Mouse (Mus musculus): ENCODE results near the gene Ndufaf2. TPM values are rescaled to one million over a fixed set of nuclear protein-coding genes. Genes with fewer than 3 reads are reported as not detected.

The Ndufaf2 gene
- polyA plus RNA-seq, 1 experiment from 2014 or later = 101 TPM

DNA sequence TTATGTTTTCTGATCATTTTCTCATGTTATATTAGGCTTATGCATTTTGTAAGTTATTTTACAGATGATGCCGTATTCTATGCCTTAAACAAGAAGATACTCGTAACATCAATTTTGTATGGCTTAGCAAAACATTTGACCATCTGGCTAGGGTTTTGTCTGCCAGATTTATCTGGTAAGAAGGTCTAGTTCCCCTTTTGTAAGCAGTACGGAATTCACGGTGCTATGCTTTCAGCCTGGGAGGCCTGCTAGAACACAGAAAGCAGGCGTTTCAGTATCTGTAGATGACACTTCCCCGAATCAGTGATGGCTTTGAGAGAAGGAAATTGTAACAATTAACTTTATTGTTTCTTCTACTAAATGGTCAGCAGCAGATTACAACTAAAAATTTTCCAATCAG is 80.9 kb downstream of the Ndufaf2 start:
- no peak for ATAC-seq (ENCODE audit: insufficient number of reproducible peaks, insufficient read depth, low FRiP score, low TSS enrichment, low read depth)
- no peaks in the 10 kb centered on the region for H3K36me3 ChIP-seq

DNA sequence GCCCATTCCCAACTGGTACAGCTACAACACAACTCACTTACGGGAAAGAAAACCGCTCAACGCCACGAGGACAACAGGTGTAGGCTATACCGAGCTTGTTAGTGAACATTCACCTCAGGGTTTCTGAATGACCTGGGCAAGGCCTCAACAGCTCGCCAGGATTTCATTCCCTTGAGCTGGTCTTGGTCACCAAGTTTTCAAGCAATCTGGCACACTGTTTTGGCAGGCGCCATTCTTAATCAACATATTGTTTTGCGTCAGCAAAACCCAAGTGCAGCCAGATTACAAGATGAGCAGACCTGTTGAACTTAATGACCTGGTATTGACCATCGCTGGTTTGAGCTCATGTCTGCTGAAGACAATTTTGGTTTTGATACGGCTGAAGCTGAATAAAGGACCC is 88.3 kb downstream of the Ndufaf2 start:
- H3K4me3 ChIP-seq = no peak overlapping the region
- no peaks in the 10 kb centered on the region for H3K4me1 ChIP-seq
- no peaks in the 10 kb centered on the region for H3K36me3 ChIP-seq
- no peak overlapping the region for H3K9ac ChIP-seq
- H3K9me3 ChIP-seq = no peaks in the 10 kb centered on the region
- no peaks in the 10 kb centered on the region for H3K27me3 ChIP-seq
- ATAC-seq (ENCODE audit: insufficient number of reproducible peaks, insufficient read depth, low FRiP score, low TSS enrichment, low read depth) = no peak
- H3K27ac ChIP-seq = no peak overlapping the region
- 94% methylated on average over 10 of the region's 10 CpGs for WGBS
- no peak overlapping the region for H3K4me2 ChIP-seq

More for the DNA sequence above, 80.9 kb downstream of the Ndufaf2 start:
- H3K9ac ChIP-seq = no peak overlapping the region
- H3K4me2 ChIP-seq = no peak overlapping the region
- no peak overlapping the region for H3K27ac ChIP-seq
- WGBS = 76% methylated on average over 6 of the region's 6 CpGs
- H3K4me1 ChIP-seq = no peaks in the 10 kb centered on the region
- H3K4me3 ChIP-seq = no peak overlapping the region
- H3K27me3 ChIP-seq = no peaks in the 10 kb centered on the region
- no peaks in the 10 kb centered on the region for H3K9me3 ChIP-seq

DNA sequence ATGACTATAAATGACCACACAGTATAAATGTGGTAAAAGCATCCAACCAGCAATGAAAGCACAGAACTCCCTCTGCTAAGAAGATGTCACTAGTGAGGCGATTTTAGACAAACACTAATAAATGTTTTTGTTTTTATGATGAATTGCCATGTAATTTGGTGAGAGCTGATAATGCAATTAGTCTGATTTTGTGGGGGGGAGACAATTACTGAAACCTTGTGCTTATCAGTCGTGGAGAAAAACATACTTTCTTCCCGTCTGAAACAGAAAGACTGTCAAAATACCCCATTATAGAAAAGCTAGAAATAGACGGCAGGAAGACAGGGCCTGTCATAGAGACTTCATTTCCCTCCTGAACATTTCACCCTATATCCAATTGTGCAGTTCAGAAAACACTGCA is 89.3 kb downstream of the Ndufaf2 start:
- 63% methylated on average over 4 of the region's 4 CpGs for WGBS
- Histone ChIP-seq H3K4me2 (no peak overlapping the region), H3K36me3 (no peaks in the 10 kb centered on the region), H3K9me3 (no peaks in the 10 kb centered on the region), H3K27ac (no peak overlapping the region), H3K27me3 (no peaks in the 10 kb centered on the region), H3K4me1 (no peaks in the 10 kb centered on the region), H3K4me3 (no peak overlapping the region), H3K9ac (no peak overlapping the region)
- no peak for ATAC-seq (ENCODE audit: insufficient number of reproducible peaks, insufficient read depth, low FRiP score, low TSS enrichment, low read depth)

DNA sequence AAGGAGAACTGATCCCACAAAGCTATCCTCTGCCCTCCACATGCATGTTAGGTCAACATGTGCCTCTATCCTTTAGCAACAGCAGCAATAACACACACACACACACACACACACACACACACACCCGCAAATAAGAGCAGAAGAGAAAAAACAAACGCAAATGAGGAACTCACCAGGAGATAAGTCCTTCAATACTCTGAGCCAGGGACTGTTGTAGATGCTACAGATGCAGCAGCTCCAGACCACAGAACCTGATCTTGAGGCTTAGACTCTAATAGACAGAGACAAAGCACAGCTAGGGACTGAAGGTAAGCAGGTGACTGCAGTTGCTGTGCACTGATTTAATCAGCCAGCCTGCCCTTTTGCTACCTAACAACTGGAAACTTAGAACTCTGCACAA is 92.4 kb downstream of the Ndufaf2 start:
- WGBS = 69% methylated on average over 2 of the region's 2 CpGs
- Histone ChIP-seq H3K9ac (no peak overlapping the region), H3K4me3 (no peak overlapping the region), H3K4me2 (no peak overlapping the region), H3K27me3 (no peaks in the 10 kb centered on the region), H3K27ac (no peak overlapping the region), H3K9me3 (no peaks in the 10 kb centered on the region), H3K4me1 (no peaks in the 10 kb centered on the region), H3K36me3 (no peaks in the 10 kb centered on the region)
- ATAC-seq (ENCODE audit: insufficient number of reproducible peaks, insufficient read depth, low FRiP score, low TSS enrichment, low read depth) = no peak

DNA sequence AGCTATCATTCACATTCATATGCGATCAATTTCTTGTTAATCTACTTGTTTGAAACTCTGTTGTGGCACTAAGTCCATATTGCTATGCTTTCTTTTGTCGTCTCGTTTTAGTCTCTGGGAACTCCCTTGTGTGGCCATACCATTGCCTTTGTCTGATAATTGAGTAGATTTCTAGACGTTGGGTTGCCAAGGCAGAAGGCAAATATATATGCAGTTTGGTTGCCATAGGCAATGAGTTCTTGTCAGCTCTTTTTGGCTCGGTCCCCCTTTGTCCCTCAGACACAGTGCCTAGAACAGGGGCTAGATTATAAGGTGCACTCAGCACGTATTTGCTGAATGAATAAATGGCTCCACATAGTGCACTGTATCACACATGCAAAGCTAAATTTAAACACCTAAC is 94.1 kb downstream of the Ndufaf2 start:
- Histone ChIP-seq H3K9ac (no peak overlapping the region), H3K36me3 (no peaks in the 10 kb centered on the region), H3K27ac (no peak overlapping the region), H3K4me1 (peaks cover 6% of the 10 kb centered on the region), H3K27me3 (no peaks in the 10 kb centered on the region), H3K9me3 (no peaks in the 10 kb centered on the region), H3K4me3 (no peak overlapping the region), H3K4me2 (no peak overlapping the region)
- ATAC-seq (ENCODE audit: insufficient number of reproducible peaks, insufficient read depth, low FRiP score, low TSS enrichment, low read depth) = no peak
- WGBS = 82% methylated on average over 6 of the region's 6 CpGs

DNA sequence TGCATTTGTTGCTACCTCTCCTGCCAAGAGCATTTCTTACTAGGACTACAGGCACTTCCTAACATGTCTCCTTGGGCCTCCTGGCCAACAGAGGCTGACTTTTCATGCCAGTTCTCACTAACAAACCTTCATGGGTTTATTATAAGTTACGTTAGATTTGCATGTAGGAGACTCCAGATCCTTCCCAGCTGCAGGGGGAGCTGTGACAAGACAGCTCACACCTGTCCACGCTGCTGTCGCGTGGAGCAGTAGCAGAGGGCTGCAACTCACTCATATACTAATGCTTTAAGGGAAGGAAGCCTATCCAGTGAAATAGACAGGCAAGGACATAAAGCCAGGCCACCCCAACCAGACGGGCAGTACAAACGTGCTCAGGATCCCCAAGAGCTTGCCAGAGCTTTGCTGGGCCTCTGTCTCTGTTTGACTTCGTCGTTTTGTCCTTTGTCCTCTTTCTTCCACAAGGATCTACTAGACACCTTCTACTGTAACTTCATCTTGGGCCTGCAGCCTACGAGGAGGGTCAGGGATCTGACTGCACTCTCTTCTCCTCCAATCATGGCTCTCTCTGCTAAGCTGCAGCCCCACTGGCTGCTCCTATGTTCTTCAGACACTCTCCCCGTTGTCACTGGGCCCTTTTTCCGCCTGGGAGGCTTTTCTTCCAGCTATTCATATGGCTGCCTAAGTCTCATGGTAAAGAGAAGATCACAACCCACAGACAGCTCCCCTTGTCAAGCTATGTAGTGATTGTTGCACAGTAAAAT is 94.9 kb downstream of the Ndufaf2 start:
- ATAC-seq (ENCODE audit: insufficient number of reproducible peaks, insufficient read depth, low FRiP score, low TSS enrichment, low read depth) = no peak
- no peaks in the 10 kb centered on the region for H3K9me3 ChIP-seq
- peaks cover 6% of the 10 kb centered on the region for H3K4me1 ChIP-seq
- H3K4me2 ChIP-seq = no peak overlapping the region
- no peak overlapping the region for H3K9ac ChIP-seq
- no peak overlapping the region for H3K27ac ChIP-seq
- WGBS = 83% methylated on average over 11 of the region's 11 CpGs
- H3K36me3 ChIP-seq = no peaks in the 10 kb centered on the region
- no peaks in the 10 kb centered on the region for H3K27me3 ChIP-seq
- no peak overlapping the region for H3K4me3 ChIP-seq

DNA sequence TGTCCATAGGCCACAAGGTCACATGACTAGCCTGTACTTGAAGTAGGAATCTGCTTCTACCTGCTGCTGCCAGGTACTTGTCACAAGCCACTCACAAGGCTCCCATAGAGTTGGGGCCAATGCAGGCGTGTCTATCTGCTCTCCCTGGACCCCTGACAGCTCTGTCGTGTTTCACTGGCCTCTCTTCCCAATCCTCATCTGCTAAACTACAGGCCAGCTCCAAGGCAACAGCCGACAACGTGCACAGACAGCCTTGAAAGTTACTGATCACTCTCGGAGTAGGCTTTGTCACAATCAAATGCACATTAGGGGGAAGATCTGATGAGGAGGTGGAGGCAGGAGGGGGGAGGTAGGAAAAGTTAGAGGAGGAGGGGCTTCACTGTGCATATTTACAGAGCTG is 95.5 kb downstream of the Ndufaf2 start:
- peaks cover 6% of the 10 kb centered on the region for H3K4me1 ChIP-seq
- no peaks in the 10 kb centered on the region for H3K9me3 ChIP-seq
- no peak for ATAC-seq (ENCODE audit: insufficient number of reproducible peaks, insufficient read depth, low FRiP score, low TSS enrichment, low read depth)
- no peak overlapping the region for H3K4me3 ChIP-seq
- H3K9ac ChIP-seq = no peak overlapping the region
- 80% methylated on average over 5 of the region's 5 CpGs for WGBS
- no peaks in the 10 kb centered on the region for H3K27me3 ChIP-seq
- no peak overlapping the region for H3K27ac ChIP-seq
- no peak overlapping the region for H3K4me2 ChIP-seq
- H3K36me3 ChIP-seq = no peaks in the 10 kb centered on the region

DNA sequence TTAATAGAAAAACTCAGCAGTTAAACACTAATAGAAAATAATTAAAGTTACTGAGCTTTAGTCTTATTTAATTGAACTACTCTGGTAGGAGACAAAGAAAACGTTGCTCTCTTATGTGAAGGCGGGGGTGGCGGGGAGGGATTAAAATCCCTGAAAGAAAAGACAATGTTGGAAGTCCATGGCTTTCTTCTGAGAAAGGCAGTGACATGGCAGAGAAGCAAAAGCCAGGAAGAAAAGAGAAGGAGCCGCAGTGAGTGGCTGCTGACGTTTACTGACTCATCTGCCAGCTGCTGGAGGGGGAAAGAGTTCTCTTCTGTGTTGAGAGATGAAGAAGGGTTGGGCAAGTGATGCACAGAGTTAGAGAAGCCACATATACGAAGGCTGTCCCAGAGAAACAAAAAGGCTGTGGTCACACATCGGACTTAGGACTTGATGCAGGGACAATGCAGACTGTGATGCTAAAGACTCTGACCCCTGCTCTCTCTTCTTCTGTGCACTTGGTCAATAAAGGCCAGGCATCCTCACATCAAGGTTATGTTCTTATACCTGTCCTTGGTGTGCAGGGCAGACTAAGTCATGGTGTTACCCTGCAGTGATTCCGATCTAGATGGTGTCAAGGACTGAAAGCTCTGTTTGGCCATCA is 97.4 kb downstream of the Ndufaf2 start:
- no peak for ATAC-seq (ENCODE audit: insufficient number of reproducible peaks, insufficient read depth, low FRiP score, low TSS enrichment, low read depth)
- no peaks in the 10 kb centered on the region for H3K27me3 ChIP-seq

DNA sequence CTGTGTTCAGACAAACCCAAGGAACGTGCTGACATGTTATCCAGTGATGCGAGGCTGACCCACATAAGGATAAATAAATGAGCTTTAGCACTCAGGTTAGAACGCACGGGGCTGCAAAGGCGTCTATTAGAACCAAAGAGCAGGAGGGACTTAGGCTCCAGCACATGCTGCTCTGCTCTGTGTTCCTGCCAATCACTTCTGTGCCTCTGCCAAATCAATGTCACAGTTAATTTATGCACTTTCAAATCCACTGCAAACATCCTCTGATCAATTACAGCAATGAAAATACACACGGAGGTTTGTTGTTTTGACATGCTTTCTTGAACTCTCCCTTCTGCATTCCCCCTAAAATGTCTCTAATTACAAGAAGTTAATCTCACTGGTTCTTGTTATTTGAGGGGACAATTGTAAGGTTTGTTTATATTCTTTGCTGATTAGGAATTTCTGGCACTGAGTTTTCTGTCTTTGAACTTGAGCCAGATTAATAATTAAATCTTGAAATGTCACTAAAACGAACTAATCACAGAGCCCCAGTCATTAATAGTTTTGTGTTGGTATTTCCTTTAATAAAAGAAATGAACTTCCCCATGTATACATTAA is 98.0 kb downstream of the Ndufaf2 start:
- Histone ChIP-seq H3K9ac (no peak overlapping the region), H3K4me1 (peaks cover 6% of the 10 kb centered on the region), H3K4me3 (no peak overlapping the region), H3K9me3 (no peaks in the 10 kb centered on the region), H3K36me3 (no peaks in the 10 kb centered on the region), H3K4me2 (no peak overlapping the region), H3K27me3 (no peaks in the 10 kb centered on the region), H3K27ac (no peak overlapping the region)
- 23% methylated on average over 7 of the region's 7 CpGs for WGBS
- ATAC-seq (ENCODE audit: insufficient number of reproducible peaks, insufficient read depth, low FRiP score, low TSS enrichment, low read depth) = no peak

More for the DNA sequence above, 97.4 kb downstream of the Ndufaf2 start:
- Histone ChIP-seq H3K36me3 (no peaks in the 10 kb centered on the region), H3K4me2 (no peak overlapping the region), H3K4me1 (peaks cover 6% of the 10 kb centered on the region), H3K27ac (no peak overlapping the region), H3K9me3 (no peaks in the 10 kb centered on the region), H3K4me3 (no peak overlapping the region), H3K9ac (no peak overlapping the region)
- WGBS = 57% methylated on average over 8 of the region's 8 CpGs

DNA sequence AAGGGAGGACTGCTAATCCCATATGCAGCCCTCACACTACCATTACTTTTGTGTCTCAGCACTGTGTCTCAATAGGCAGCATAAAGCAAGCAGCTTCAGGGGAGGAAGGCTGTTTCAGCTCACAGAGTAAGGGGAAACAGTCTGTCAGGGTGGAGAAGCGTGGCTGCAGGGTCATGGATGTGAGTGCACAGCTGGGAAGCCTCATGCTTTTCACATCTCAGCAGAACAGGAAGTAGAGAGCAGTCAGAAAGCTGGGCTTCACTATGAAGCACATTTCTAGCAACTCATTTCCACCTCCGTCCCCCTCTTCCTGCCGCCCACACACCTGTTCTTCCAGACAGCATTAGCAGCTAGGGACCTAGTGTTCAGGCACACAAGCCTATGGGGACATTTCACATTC is 101.5 kb downstream of the Ndufaf2 start:
- peaks cover 6% of the 10 kb centered on the region for H3K4me1 ChIP-seq
- no peak overlapping the region for H3K9ac ChIP-seq
- no peak overlapping the region for H3K4me2 ChIP-seq
- no peak overlapping the region for H3K4me3 ChIP-seq
- no peak for ATAC-seq (ENCODE audit: insufficient number of reproducible peaks, insufficient read depth, low FRiP score, low TSS enrichment, low read depth)
- WGBS = 86% methylated on average over 3 of the region's 3 CpGs
- H3K27me3 ChIP-seq = no peaks in the 10 kb centered on the region
- no peaks in the 10 kb centered on the region for H3K9me3 ChIP-seq
- no peak overlapping the region for H3K27ac ChIP-seq
- 0 out of 2 replicates have a peak, but pooled peaks cover 8% of the 10 kb centered on the region for H3K36me3 ChIP-seq

DNA sequence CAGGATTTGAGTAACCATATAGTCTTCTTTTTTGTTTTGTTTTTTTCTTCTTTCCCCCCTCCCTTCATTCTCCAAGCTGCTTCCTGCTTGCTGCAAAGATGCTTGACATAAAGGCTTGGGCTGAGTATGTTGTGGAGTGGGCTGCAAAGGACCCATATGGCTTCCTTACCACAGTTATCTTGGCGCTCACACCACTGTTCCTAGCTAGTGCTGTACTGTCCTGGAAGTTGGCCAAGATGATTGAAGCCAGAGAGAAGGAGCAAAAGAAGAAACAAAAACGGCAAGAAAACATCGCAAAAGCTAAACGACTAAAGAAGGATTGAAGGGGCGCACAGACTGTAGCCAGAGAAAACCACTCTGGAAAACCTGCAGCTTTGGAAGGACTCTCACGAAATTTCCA is 111.1 kb downstream of the Ndufaf2 start:
- H3K9me3 ChIP-seq = no peaks in the 10 kb centered on the region
- no peak overlapping the region for H3K4me2 ChIP-seq
- 89% methylated on average over 6 of the region's 6 CpGs for WGBS
- ATAC-seq (ENCODE audit: insufficient number of reproducible peaks, insufficient read depth, low FRiP score, low TSS enrichment, low read depth) = no peak
- H3K27ac ChIP-seq = no peak overlapping the region
- H3K27me3 ChIP-seq = no peaks in the 10 kb centered on the region
- H3K36me3 ChIP-seq = peaks cover 20% of the 10 kb centered on the region
- H3K4me3 ChIP-seq = no peak overlapping the region
- peaks cover 18% of the 10 kb centered on the region for H3K4me1 ChIP-seq
- no peak overlapping the region for H3K9ac ChIP-seq

DNA sequence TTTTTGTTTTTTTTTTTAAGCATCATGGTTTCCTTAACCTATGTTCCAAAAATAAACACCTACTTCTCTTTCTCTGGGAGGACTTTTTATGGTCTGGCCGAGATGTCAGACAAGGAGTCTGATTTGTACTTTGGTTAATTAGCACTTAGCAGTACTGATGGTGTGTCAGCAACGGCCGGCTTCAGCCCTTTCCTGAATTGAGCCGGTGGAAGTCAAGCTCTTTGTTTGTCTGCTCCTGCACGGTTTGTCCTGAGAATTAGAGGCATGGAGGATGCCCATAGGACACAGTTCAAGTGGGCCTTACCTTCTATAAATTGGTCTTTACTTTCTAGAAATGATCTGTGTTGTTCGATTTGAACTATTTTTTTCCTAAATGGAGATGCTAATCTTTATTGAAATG is 111.5 kb downstream of the Ndufaf2 start:
- no peak overlapping the region for H3K27ac ChIP-seq
- H3K9me3 ChIP-seq = no peaks in the 10 kb centered on the region
- H3K27me3 ChIP-seq = no peaks in the 10 kb centered on the region
- no peak overlapping the region for H3K4me2 ChIP-seq
- WGBS = 73% methylated on average over 6 of the region's 6 CpGs
- ATAC-seq (ENCODE audit: insufficient number of reproducible peaks, insufficient read depth, low FRiP score, low TSS enrichment, low read depth) = no peak
- no peak overlapping the region for H3K9ac ChIP-seq
- H3K36me3 ChIP-seq = peaks cover 15% of the 10 kb centered on the region
- H3K4me1 ChIP-seq = peaks cover 20% of the 10 kb centered on the region
- H3K4me3 ChIP-seq = no peak overlapping the region

All from embryonic facial prominence, embryonic 13.5 days (tissue).